Mouse (Mus musculus): ENCODE results near the gene Kazn. TPM values are rescaled to one million over a fixed set of nuclear protein-coding genes. Genes with fewer than 3 reads are reported as not detected.

Gene Kazn
- polyA plus RNA-seq, 1 experiment from 2014 or later, result 29.3 TPM

GRCm38 (mm10) chr4:142117993-142118392 is 121.2 kb downstream of the Kazn start:
- Histone ChIP-seq H3K4me2 (ENCODE audit: low read length) (no peak overlapping the region), H3K4me3 (ENCODE audit: low read depth, low read length) (no peak overlapping the region), H3K27me3 (ENCODE audit: control insufficient read depth, insufficient read depth, low read depth, low read length) (no peaks in the 10 kb centered on the region), H3K9ac (ENCODE audit: low read depth, low read length) (no peak overlapping the region), H3K27ac (ENCODE audit: low read length) (no peak overlapping the region), H3K9me3 (replicated peaks; ENCODE audit: control insufficient read depth, low read length, poor library complexity, severe bottlenecking) (no peaks in the 10 kb centered on the region), H3K36me3 (ENCODE audit: control insufficient read depth, insufficient read depth, low read length) (no peaks in the 10 kb centered on the region), H3K4me1 (ENCODE audit: control insufficient read depth, insufficient read depth, low read length) (no peaks in the 10 kb centered on the region)
- no peak for ATAC-seq
- WGBS, result 88% methylated on average over 12 of the region's 12 CpGs

- no peak overlapping the region for H3K4me2 ChIP-seq (ENCODE audit: low read length)
- no peak overlapping the region for H3K4me3 ChIP-seq (ENCODE audit: low read depth, low read length)
- no peaks in the 10 kb centered on the region for H3K4me1 ChIP-seq (ENCODE audit: control insufficient read depth, insufficient read depth, low read length)
- H3K36me3 ChIP-seq (ENCODE audit: control insufficient read depth, insufficient read depth, low read length), result peaks cover 8% of the 10 kb centered on the region; the same call in 1 of the 2 replicates
- H3K27ac ChIP-seq (ENCODE audit: low read length), result no peak overlapping the region
- no peaks in the 10 kb centered on the region for H3K27me3 ChIP-seq (ENCODE audit: control insufficient read depth, insufficient read depth, low read depth, low read length)
- 35% methylated on average over 8 of the region's 8 CpGs for WGBS
- H3K9ac ChIP-seq (ENCODE audit: low read depth, low read length), result no peak overlapping the region
- ATAC-seq, result peak; percentile 75
- H3K9me3 ChIP-seq (replicated peaks; ENCODE audit: control insufficient read depth, low read length, poor library complexity, severe bottlenecking), result no peaks in the 10 kb centered on the region
Measured at GRCm38 (mm10) chr4:142113306-142113705, 125.9 kb downstream of the Kazn start.

GRCm38 (mm10) chr4:142103081-142103671 is 136.0 kb downstream of the Kazn start:
- Histone ChIP-seq H3K9me3 (replicated peaks; ENCODE audit: control insufficient read depth, low read length, poor library complexity, severe bottlenecking) (no peaks in the 10 kb centered on the region), H3K27me3 (ENCODE audit: control insufficient read depth, insufficient read depth, low read depth, low read length) (no peaks in the 10 kb centered on the region), H3K4me1 (ENCODE audit: control insufficient read depth, insufficient read depth, low read length) (no peaks in the 10 kb centered on the region), H3K36me3 (ENCODE audit: control insufficient read depth, insufficient read depth, low read length) (peaks cover 8% of the 10 kb centered on the region; the same call in 1 of the 2 replicates), H3K27ac (ENCODE audit: low read length) (no peak overlapping the region), H3K4me2 (ENCODE audit: low read length) (no peak overlapping the region), H3K4me3 (ENCODE audit: low read depth, low read length) (no peak overlapping the region), H3K9ac (ENCODE audit: low read depth, low read length) (no peak overlapping the region)
- no peak for ATAC-seq
- 52% methylated on average over 12 of the region's 12 CpGs for WGBS

- H3K4me2 ChIP-seq (ENCODE audit: low read length), result no peak overlapping the region
- peak; percentile 47; the same call in 1 of the 2 replicates for ATAC-seq
- no peak overlapping the region for H3K4me3 ChIP-seq (ENCODE audit: low read depth, low read length)
Measured at GRCm38 (mm10) chr4:142098303-142098702, 140.9 kb downstream of the Kazn start.

GRCm38 (mm10) chr4:142097871-142098270 is 141.3 kb downstream of the Kazn start:
- H3K4me2 ChIP-seq (ENCODE audit: low read length), result no peak overlapping the region
- H3K9me3 ChIP-seq (replicated peaks; ENCODE audit: control insufficient read depth, low read length, poor library complexity, severe bottlenecking), result no peaks in the 10 kb centered on the region
- WGBS, result 47% methylated on average over 5 of the region's 5 CpGs

More at GRCm38 (mm10) chr4:142098303-142098702, 140.9 kb downstream of the Kazn start:
- WGBS, result 23% methylated on average over 8 of the region's 8 CpGs
- H3K27ac ChIP-seq (ENCODE audit: low read length), result no peak overlapping the region
- no peak overlapping the region for H3K9ac ChIP-seq (ENCODE audit: low read depth, low read length)
- H3K4me1 ChIP-seq (ENCODE audit: control insufficient read depth, insufficient read depth, low read length), result no peaks in the 10 kb centered on the region
- H3K36me3 ChIP-seq (ENCODE audit: control insufficient read depth, insufficient read depth, low read length), result no peaks in the 10 kb centered on the region
- H3K9me3 ChIP-seq (replicated peaks; ENCODE audit: control insufficient read depth, low read length, poor library complexity, severe bottlenecking), result no peaks in the 10 kb centered on the region
- no peaks in the 10 kb centered on the region for H3K27me3 ChIP-seq (ENCODE audit: control insufficient read depth, insufficient read depth, low read depth, low read length)

GRCm38 (mm10) chr4:142095513-142096241 is 143.5 kb downstream of the Kazn start:
- Histone ChIP-seq H3K9ac (ENCODE audit: low read depth, low read length) (no peak overlapping the region), H3K36me3 (ENCODE audit: control insufficient read depth, insufficient read depth, low read length) (no peaks in the 10 kb centered on the region), H3K4me3 (ENCODE audit: low read depth, low read length) (no peak overlapping the region), H3K27me3 (ENCODE audit: control insufficient read depth, insufficient read depth, low read depth, low read length) (no peaks in the 10 kb centered on the region), H3K9me3 (replicated peaks; ENCODE audit: control insufficient read depth, low read length, poor library complexity, severe bottlenecking) (no peaks in the 10 kb centered on the region), H3K4me2 (ENCODE audit: low read length) (no peak overlapping the region), H3K27ac (ENCODE audit: low read length) (no peak overlapping the region), H3K4me1 (ENCODE audit: control insufficient read depth, insufficient read depth, low read length) (no peaks in the 10 kb centered on the region)
- ATAC-seq, result no peak; the same call in 1 of the 2 replicates
- 56% methylated on average over 15 of the region's 15 CpGs for WGBS

More at GRCm38 (mm10) chr4:142097871-142098270, 141.3 kb downstream of the Kazn start:
- ATAC-seq, result 0 out of 2 replicates have a peak, but pooled peaks have one; percentile 2
- Histone ChIP-seq H3K9ac (ENCODE audit: low read depth, low read length) (no peak overlapping the region), H3K27me3 (ENCODE audit: control insufficient read depth, insufficient read depth, low read depth, low read length) (no peaks in the 10 kb centered on the region), H3K4me1 (ENCODE audit: control insufficient read depth, insufficient read depth, low read length) (no peaks in the 10 kb centered on the region), H3K4me3 (ENCODE audit: low read depth, low read length) (no peak overlapping the region), H3K36me3 (ENCODE audit: control insufficient read depth, insufficient read depth, low read length) (no peaks in the 10 kb centered on the region), H3K27ac (ENCODE audit: low read length) (no peak overlapping the region)

GRCm38 (mm10) chr4:142094386-142094785 is 144.8 kb downstream of the Kazn start:
- H3K27me3 ChIP-seq (ENCODE audit: control insufficient read depth, insufficient read depth, low read depth, low read length), result no peaks in the 10 kb centered on the region
- ATAC-seq, result no peak
- WGBS, result 90% methylated on average over 11 of the region's 11 CpGs
- no peak overlapping the region for H3K9ac ChIP-seq (ENCODE audit: low read depth, low read length)
- no peaks in the 10 kb centered on the region for H3K4me1 ChIP-seq (ENCODE audit: control insufficient read depth, insufficient read depth, low read length)
- H3K27ac ChIP-seq (ENCODE audit: low read length), result no peak overlapping the region
- H3K36me3 ChIP-seq (ENCODE audit: control insufficient read depth, insufficient read depth, low read length), result no peaks in the 10 kb centered on the region
- no peaks in the 10 kb centered on the region for H3K9me3 ChIP-seq (replicated peaks; ENCODE audit: control insufficient read depth, low read length, poor library complexity, severe bottlenecking)
- H3K4me3 ChIP-seq (ENCODE audit: low read depth, low read length), result no peak overlapping the region
- no peak overlapping the region for H3K4me2 ChIP-seq (ENCODE audit: low read length)

GRCm38 (mm10) chr4:142091100-142091499 is 148.1 kb downstream of the Kazn start:
- no peak for ATAC-seq
- H3K4me1 ChIP-seq (ENCODE audit: control insufficient read depth, insufficient read depth, low read length), result no peaks in the 10 kb centered on the region
- 58% methylated on average over 2 of the region's 2 CpGs for WGBS
- no peak overlapping the region for H3K27ac ChIP-seq (ENCODE audit: low read length)
- no peaks in the 10 kb centered on the region for H3K36me3 ChIP-seq (ENCODE audit: control insufficient read depth, insufficient read depth, low read length)
- H3K9ac ChIP-seq (ENCODE audit: low read depth, low read length), result no peak overlapping the region
- no peak overlapping the region for H3K4me2 ChIP-seq (ENCODE audit: low read length)
- H3K9me3 ChIP-seq (replicated peaks; ENCODE audit: control insufficient read depth, low read length, poor library complexity, severe bottlenecking), result no peaks in the 10 kb centered on the region
- peaks cover 3% of the 10 kb centered on the region; the same call in 1 of the 2 replicates for H3K27me3 ChIP-seq (ENCODE audit: control insufficient read depth, insufficient read depth, low read depth, low read length)
- H3K4me3 ChIP-seq (ENCODE audit: low read depth, low read length), result no peak overlapping the region

- 73% methylated on average over 6 of the region's 6 CpGs for whole genome bisulfite sequencing
- Histone ChIP-seq H3K27me3 (ENCODE audit: control insufficient read depth, insufficient read depth, low read depth, low read length) (peaks cover 10% of the 10 kb centered on the region), H3K9me3 (replicated peaks; ENCODE audit: control insufficient read depth, low read length, poor library complexity, severe bottlenecking) (no peaks in the 10 kb centered on the region)
Measured at GRCm38 (mm10) chr4:142089966-142090365, 149.2 kb downstream of the Kazn start.

More at GRCm38 (mm10) chr4:142089966-142090365, 149.2 kb downstream of the Kazn start:
- 0 out of 2 replicates have a peak, but pooled peaks cover 1% of the 10 kb centered on the region for H3K4me1 ChIP-seq (ENCODE audit: control insufficient read depth, insufficient read depth, low read length)
- ATAC-seq, result no peak
- no peaks in the 10 kb centered on the region for H3K36me3 ChIP-seq (ENCODE audit: control insufficient read depth, insufficient read depth, low read length)
- no peak overlapping the region for H3K4me3 ChIP-seq (ENCODE audit: low read depth, low read length)
- H3K4me2 ChIP-seq (ENCODE audit: low read length), result no peak overlapping the region
- H3K27ac ChIP-seq (ENCODE audit: low read length), result no peak overlapping the region
- no peak overlapping the region for H3K9ac ChIP-seq (ENCODE audit: low read depth, low read length)

Measured in midbrain, embryonic 16.5 days (tissue).